Mouse (Mus musculus) testis, postnatal 10 days (tissue): ENCODE data around the gene H2-Eb1.

ENCODE experiments used
- DNase-seq: peaks from one replicate; pipeline ENCODE4 v3.0.0; 2021; ENCODE audit warnings: low spot score

Gene H2-Eb1

GRCm38 (mm10) chr17:34316697-34317096, 11.0 kb downstream of the H2-Eb1 start:
- DNase-seq = no peak

- no peak for DNase-seq
Observed at GRCm38 (mm10) chr17:34317275-34317674, 11.6 kb downstream of the H2-Eb1 start.

- no peak for DNase-seq
Observed at GRCm38 (mm10) chr17:34325436-34325835, 19.8 kb downstream of the H2-Eb1 start, which contains the start of gene H2-Eb2. H2-Eb2 (plus strand) TSS chr17:34325665.

- no peak for DNase-seq
Observed at GRCm38 (mm10) chr17:34326373-34326772, 20.7 kb downstream of the H2-Eb1 start.

- no peak for DNase-seq
Observed at GRCm38 (mm10) chr17:34329807-34330206, 24.1 kb downstream of the H2-Eb1 start.

- no peak for DNase-seq
Observed at GRCm38 (mm10) chr17:34331200-34331599, 25.5 kb downstream of the H2-Eb1 start.

- no peak for DNase-seq
Observed at GRCm38 (mm10) chr17:34340619-34341402, 35.1 kb downstream of the H2-Eb1 start.

GRCm38 (mm10) chr17:34344882-34345281, 39.2 kb downstream of the H2-Eb1 start:
- DNase-seq = no peak

- DNase-seq = no peak
Observed at GRCm38 (mm10) chr17:34345486-34345885, 39.8 kb downstream of the H2-Eb1 start.

GRCm38 (mm10) chr17:34346041-34346440, 40.4 kb downstream of the H2-Eb1 start:
- no peak for DNase-seq

GRCm38 (mm10) chr17:34347606-34348308, 42.1 kb downstream of the H2-Eb1 start:
- no peak for DNase-seq

- peak; percentile 87 for DNase-seq
Observed at GRCm38 (mm10) chr17:34349429-34349828, 43.8 kb downstream of the H2-Eb1 start.

- no peak for DNase-seq
Observed at GRCm38 (mm10) chr17:34354539-34354938, 48.9 kb downstream of the H2-Eb1 start, which contains the start of gene Btnl2. Btnl2 (plus strand) TSS chr17:34354822.

GRCm38 (mm10) chr17:34354940-34355339, 49.3 kb downstream of the H2-Eb1 start:
- no peak for DNase-seq

- DNase-seq = no peak
Observed at GRCm38 (mm10) chr17:34362954-34363546, 57.4 kb downstream of the H2-Eb1 start.

GRCm38 (mm10) chr17:34363676-34364310, 58.1 kb downstream of the H2-Eb1 start:
- no peak for DNase-seq

- peak; percentile 59 for DNase-seq
Observed at GRCm38 (mm10) chr17:34365031-34365430, 59.4 kb downstream of the H2-Eb1 start.
